Mouse (Mus musculus) lung, adult 18-20 months (tissue): ENCODE data around the gene Abtb2.

ENCODE experiments used
- DNase-seq, 2 experiments: peaks; one replicate each; pipeline ENCODE4 v3.0.0; 2022; ENCODE audit warnings: mixed read lengths in 2 of 2

The Abtb2 gene

GRCm38 (mm10) chr2:103664341-103664740 is 98.2 kb downstream of the Abtb2 start:
- no peak for DNase-seq

- DNase-seq, result peak in 1 of 2 experiments; percentile 24
These were observed 102.1 kb downstream of the Abtb2 start for GRCm38 (mm10) chr2:103667962-103668815.

GRCm38 (mm10) chr2:103668939-103669338 is 102.8 kb downstream of the Abtb2 start:
- no peak for DNase-seq

- DNase-seq, result no peak
These were observed 103.5 kb downstream of the Abtb2 start for GRCm38 (mm10) chr2:103669561-103669960.

GRCm38 (mm10) chr2:103670276-103670680 is 104.2 kb downstream of the Abtb2 start:
- peak; percentile 53 to 58 for DNase-seq

- no peak for DNase-seq
These were observed 106.5 kb downstream of the Abtb2 start for GRCm38 (mm10) chr2:103672573-103673119.

- DNase-seq, result no peak
These were observed 107.5 kb downstream of the Abtb2 start for GRCm38 (mm10) chr2:103673609-103674008.

GRCm38 (mm10) chr2:103675391-103675790 is 109.3 kb downstream of the Abtb2 start:
- DNase-seq, result no peak

GRCm38 (mm10) chr2:103676808-103677207 is 110.7 kb downstream of the Abtb2 start:
- DNase-seq, result no peak

GRCm38 (mm10) chr2:103677614-103678369 is 111.7 kb downstream of the Abtb2 start:
- DNase-seq, result no peak

GRCm38 (mm10) chr2:103678433-103678832 is 112.3 kb downstream of the Abtb2 start:
- DNase-seq, result no peak

- no peak for DNase-seq
These were observed 114.4 kb downstream of the Abtb2 start for GRCm38 (mm10) chr2:103680364-103681110.

GRCm38 (mm10) chr2:103681149-103681548 is 115.0 kb downstream of the Abtb2 start:
- DNase-seq, result no peak

GRCm38 (mm10) chr2:103682261-103682722 is 116.2 kb downstream of the Abtb2 start:
- DNase-seq, result no peak

- DNase-seq, result no peak
These were observed 116.9 kb downstream of the Abtb2 start for GRCm38 (mm10) chr2:103682927-103683442.

GRCm38 (mm10) chr2:103684431-103684830 is 118.3 kb downstream of the Abtb2 start:
- no peak for DNase-seq

GRCm38 (mm10) chr2:103684926-103685577 is 118.9 kb downstream of the Abtb2 start:
- DNase-seq, result no peak

GRCm38 (mm10) chr2:103685581-103685980 is 119.5 kb downstream of the Abtb2 start:
- DNase-seq, result no peak

GRCm38 (mm10) chr2:103687143-103687542 is 121.0 kb downstream of the Abtb2 start:
- DNase-seq, result no peak

- DNase-seq, result no peak
These were observed 121.8 kb downstream of the Abtb2 start for GRCm38 (mm10) chr2:103687888-103688287.

GRCm38 (mm10) chr2:103690425-103690824 is 124.3 kb downstream of the Abtb2 start:
- DNase-seq, result no peak

GRCm38 (mm10) chr2:103690828-103691227 is 124.7 kb downstream of the Abtb2 start:
- DNase-seq, result no peak
